Mouse (Mus musculus) hindbrain, embryonic 15.5 days (tissue): Measurements from ENCODE around the gene 1110017D15Rik. TPM values are rescaled to one million over a fixed set of nuclear protein-coding genes. Genes with fewer than 3 reads are reported as not detected.
"Not testable (repeated sequence)": the region's sequence is repeated elsewhere in the genome, so short reads cannot be mapped to it uniquely, and the experiment has no call there.

Experiments used
- ATAC-seq: fragments of 200-750 bp; cut with Nextera tagmentation; 2 replicates; pipeline ENCODE4 v1.8.0; 2017; ENCODE audit warnings: low read depth, moderate number of reproducible peaks, moderate TSS enrichment; ENCODE audit not compliant: low FRiP score
- H3K27ac ChIP-seq: fragments of 300-500 bp; sonication (generic); replicated peaks from 2 replicates; pipeline ENCODE4 v1.5.1; 2015; ENCODE audit warnings: mild to moderate bottlenecking, inconsistent platforms
- H3K27me3 ChIP-seq: fragments of 300-500 bp; sonication (generic); 2 replicates; pipeline ENCODE4 v1.6.1; 2015; ENCODE audit warnings: control low read depth, inconsistent platforms
- H3K36me3 ChIP-seq: fragments of 300-500 bp; sonication (generic); 2 replicates; pipeline ENCODE4 v1.6.1; 2015; ENCODE audit warnings: control low read depth, inconsistent platforms
- H3K4me1 ChIP-seq: fragments of 300-500 bp; sonication (generic); replicated peaks from 2 replicates; pipeline ENCODE4 v1.6.1; 2015; ENCODE audit warnings: control low read depth, inconsistent platforms
- H3K4me2 ChIP-seq: fragments of 300-500 bp; sonication (generic); 2 replicates; pipeline ENCODE4 v1.6.1; 2015; ENCODE audit warnings: moderate library complexity, mild to moderate bottlenecking, inconsistent platforms
- H3K4me3 ChIP-seq: fragments of 300-500 bp; sonication (generic); 2 replicates; pipeline ENCODE4 v1.5.1; 2015; ENCODE audit warnings: mild to moderate bottlenecking, inconsistent platforms
- H3K9ac ChIP-seq: fragments of 300-500 bp; sonication (generic); 2 replicates; pipeline ENCODE4 v1.6.1; 2015; ENCODE audit warnings: inconsistent platforms
- H3K9me3 ChIP-seq: fragments of 300-500 bp; sonication (generic); 2 replicates; pipeline ENCODE4 v1.6.1; 2016; ENCODE audit warnings: control low read depth, inconsistent platforms
- WGBS: fragments of 180-500 bp; shearing (Covaris S2); methylation state at CpG from one replicate; pipeline ENCODE4 v1.1.7; 2015; 5-methylcytosine and 5-hydroxymethylcytosine counted together
- polyA plus RNA-seq: library from polyadenylated mRNA; unstranded; fragments of >200 nt; fragmentation: Nextera tagmentation; extraction: Ambion mirVana; gene quantifications from 2 replicates; pipeline ENCODE4 v1.2.1, GENCODE M21; 2015

Gene 1110017D15Rik
- polyA plus RNA-seq, 1 experiment from 2014 or later = 19.3 TPM

DNA sequence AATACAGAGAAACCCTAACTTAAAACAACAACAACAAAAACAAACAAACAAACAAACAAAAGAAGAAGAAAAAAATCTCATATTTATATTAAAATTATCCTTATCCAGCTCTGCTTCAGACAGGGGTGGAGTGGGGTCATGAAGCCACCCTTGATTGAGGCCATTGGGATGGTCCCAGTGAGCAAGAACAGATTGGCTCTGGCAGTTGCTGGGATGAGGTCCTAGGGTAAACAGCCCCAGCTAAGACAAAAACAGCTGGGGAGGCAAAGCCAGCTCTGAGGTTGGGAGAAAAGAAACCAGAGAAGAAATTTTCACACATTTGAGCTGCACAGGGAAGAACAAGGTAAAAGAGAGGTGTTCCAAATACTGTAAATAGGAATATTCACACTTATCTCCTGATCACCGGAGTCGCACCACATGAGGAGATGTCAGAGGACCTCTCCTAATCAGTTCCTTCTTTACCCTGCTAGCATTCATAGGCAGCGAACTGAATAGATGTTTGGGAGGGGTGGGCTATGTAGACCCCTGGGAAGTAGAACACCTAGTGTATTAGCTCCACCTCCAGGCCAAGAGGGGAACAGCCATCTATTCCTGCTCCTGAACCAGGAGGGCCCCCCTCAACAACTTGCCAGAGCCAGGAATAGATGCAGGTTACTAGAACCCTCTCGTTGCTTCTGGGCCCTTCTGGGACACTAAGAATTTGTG is 38.2 kb downstream of the 1110017D15Rik start:
- ATAC-seq = no peak
- H3K4me2 ChIP-seq = no peak overlapping the region
- 64% methylated on average over 4 of the region's 4 CpGs for WGBS
- H3K9ac ChIP-seq = no peak overlapping the region
- H3K27me3 ChIP-seq = no peaks in the 10 kb centered on the region
- no peak overlapping the region for H3K4me3 ChIP-seq
- peaks cover 10% of the 10 kb centered on the region; the same call in 1 of the 2 replicates for H3K36me3 ChIP-seq
- H3K9me3 ChIP-seq = no peaks in the 10 kb centered on the region
- peaks cover 6% of the 10 kb centered on the region; the same call in 1 of the 2 replicates for H3K4me1 ChIP-seq
- no peak overlapping the region for H3K27ac ChIP-seq

DNA sequence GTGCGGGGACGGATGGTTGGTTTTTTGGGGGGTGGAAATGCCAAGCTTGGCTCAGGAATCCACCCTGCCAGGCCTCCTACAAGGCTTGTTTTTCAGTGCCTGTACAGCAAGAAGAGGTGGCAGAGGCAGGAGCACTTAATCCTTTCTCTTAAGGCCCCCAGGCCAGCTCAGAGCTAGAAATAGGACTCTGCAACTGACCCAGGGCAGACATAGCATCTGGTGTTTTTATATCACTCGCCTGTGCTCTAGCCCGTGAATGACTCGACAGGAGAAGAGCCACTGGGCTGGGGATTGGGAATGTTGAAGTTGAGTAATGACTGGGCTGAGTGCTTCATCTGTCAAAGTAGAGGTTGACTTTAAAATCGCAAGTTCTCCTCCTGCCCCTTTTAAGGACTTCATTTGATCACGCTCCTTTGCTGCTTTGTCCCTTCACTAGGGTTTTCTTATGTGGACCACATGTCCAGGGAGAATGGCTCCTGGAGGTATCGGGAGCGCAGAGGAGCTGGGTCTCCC is 39.4 kb downstream of the 1110017D15Rik start:
- H3K9ac ChIP-seq = no peak overlapping the region
- no peaks in the 10 kb centered on the region for H3K9me3 ChIP-seq
- H3K4me3 ChIP-seq = no peak overlapping the region
- H3K27ac ChIP-seq = no peak overlapping the region
- 85% methylated on average over 9 of the region's 9 CpGs for WGBS
- H3K4me1 ChIP-seq = peaks cover 6% of the 10 kb centered on the region; the same call in 1 of the 2 replicates
- no peak overlapping the region for H3K4me2 ChIP-seq
- H3K27me3 ChIP-seq = no peaks in the 10 kb centered on the region
- H3K36me3 ChIP-seq = peaks cover 10% of the 10 kb centered on the region; the same call in 1 of the 2 replicates
- ATAC-seq = no peak

DNA sequence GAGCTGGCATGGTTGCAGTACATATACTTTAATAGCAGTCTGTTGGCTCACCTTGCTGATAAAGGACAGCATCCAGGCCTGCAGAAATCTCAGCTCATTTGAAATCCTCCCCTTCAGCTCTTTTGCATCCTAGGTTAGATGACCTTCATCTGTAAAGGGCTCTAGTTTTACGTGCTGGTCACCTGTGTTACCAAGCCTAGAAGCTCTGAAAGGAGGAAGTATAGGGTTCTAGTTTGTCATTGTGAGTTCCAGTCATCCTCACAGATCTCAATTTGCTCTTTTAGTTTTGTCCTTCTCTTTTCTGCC is 45.8 kb downstream of the 1110017D15Rik start:
- Histone ChIP-seq H3K27ac (peak overlapping the region; percentile 66), H3K9ac (no peak overlapping the region)
- 93% methylated on average over 1 of the region's 1 CpGs for WGBS

DNA sequence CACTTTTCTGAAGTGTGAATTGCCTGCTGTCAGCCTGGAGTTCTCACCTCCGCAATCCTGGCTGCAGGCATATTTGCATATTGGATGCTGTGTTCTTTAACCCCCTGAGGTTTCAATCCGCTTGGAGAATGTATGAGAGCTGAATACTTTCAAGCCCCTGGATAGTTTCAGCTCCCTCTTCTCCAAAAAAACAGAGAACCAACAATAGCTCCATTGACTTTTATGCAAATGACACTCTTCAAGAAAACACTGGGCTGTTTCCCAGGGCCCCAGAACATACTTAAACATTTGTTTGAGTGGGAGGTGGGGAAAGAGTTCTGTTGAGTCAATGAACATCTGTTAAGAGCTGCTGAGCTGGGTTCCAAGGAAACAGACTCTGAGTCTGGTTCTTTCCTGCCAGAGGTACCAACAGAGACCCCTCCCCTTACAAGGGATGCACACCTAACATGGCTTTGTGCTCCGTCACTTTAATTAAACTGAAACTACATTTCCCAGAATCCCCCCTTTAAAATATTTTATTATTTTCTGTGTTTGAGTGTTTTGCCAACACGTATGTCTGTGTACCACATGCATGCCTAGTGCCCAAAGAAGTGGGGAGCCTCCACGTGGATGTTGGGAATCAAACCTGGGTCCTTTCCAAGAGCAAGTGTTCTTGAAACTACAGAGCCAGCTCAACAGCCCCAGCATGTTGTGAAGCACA is 46.3 kb downstream of the 1110017D15Rik start:
- Histone ChIP-seq H3K36me3 (no peaks in the 10 kb centered on the region), H3K9ac (no peak overlapping the region), H3K4me1 (peaks cover 23% of the 10 kb centered on the region), H3K27ac (peak overlapping the region; percentile 71), H3K9me3 (no peaks in the 10 kb centered on the region), H3K4me2 (no peak overlapping the region), H3K27me3 (no peaks in the 10 kb centered on the region), H3K4me3 (no peak overlapping the region)
- 24% methylated on average over 5 of the region's 5 CpGs for WGBS
- ATAC-seq = peak; percentile 72

More for the DNA sequence above, 45.8 kb downstream of the 1110017D15Rik start:
- Histone ChIP-seq H3K4me3 (no peak overlapping the region), H3K9me3 (no peaks in the 10 kb centered on the region), H3K36me3 (no peaks in the 10 kb centered on the region), H3K4me2 (no peak overlapping the region), H3K27me3 (no peaks in the 10 kb centered on the region), H3K4me1 (peaks cover 23% of the 10 kb centered on the region)
- no peak for ATAC-seq

DNA sequence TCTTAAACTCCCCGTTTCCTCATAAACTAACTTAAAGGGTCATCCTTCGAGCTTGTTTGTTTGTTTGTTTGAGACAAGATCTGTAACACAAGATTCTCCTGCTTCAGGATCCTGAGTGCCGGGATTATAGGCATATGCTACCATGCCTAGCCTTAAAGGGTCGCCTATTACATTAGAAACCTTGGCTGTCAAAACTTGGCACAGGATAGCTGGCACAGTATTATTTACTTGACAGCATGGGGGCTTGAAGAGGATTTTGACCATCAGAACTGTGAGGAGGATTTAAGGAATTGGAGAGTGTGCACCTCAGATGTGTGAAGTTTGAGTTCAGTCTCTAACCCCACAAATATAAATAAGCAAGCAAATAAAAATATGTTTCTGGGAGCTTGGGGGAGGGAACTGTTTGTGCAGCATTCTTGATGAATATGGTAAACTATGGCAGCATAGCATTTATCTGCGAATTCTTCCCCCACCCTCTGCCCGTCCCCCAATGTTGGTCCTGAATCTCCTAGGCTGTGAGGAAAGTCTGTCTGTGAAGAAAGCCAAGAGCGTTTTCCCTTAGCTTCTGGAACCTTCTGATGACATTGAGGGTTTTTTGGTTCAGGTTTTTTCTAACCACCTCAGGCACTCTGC is 47.0 kb downstream of the 1110017D15Rik start:
- no peaks in the 10 kb centered on the region for H3K9me3 ChIP-seq
- H3K4me3 ChIP-seq = no peak overlapping the region
- peak overlapping the region; percentile 71 for H3K27ac ChIP-seq
- no peak overlapping the region for H3K9ac ChIP-seq
- H3K4me2 ChIP-seq = no peak overlapping the region
- peaks cover 27% of the 10 kb centered on the region for H3K4me1 ChIP-seq
- no peaks in the 10 kb centered on the region for H3K36me3 ChIP-seq
- ATAC-seq = no peak
- no peaks in the 10 kb centered on the region for H3K27me3 ChIP-seq
- WGBS = 53% methylated on average over 7 of the region's 7 CpGs

DNA sequence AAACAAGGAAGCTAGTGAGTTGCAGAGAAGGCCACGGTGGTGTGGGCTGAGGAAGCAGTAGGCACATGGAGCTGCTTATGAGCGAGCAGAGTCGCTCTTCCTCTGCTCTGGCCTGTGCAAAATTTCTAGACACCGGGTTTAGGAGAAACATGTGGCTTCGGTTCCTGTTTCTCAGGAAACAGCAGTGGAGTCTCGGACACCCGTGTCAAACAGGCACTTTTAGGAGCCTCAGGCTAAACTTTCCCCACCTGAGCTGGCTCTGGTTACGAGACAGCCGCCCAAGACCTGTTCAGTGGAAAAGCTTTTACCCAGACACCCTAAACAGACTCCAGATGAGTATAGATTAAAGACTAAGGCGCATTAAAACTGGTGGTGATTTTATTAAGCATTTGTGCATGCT is 47.9 kb downstream of the 1110017D15Rik start:
- H3K9me3 ChIP-seq = no peaks in the 10 kb centered on the region

DNA sequence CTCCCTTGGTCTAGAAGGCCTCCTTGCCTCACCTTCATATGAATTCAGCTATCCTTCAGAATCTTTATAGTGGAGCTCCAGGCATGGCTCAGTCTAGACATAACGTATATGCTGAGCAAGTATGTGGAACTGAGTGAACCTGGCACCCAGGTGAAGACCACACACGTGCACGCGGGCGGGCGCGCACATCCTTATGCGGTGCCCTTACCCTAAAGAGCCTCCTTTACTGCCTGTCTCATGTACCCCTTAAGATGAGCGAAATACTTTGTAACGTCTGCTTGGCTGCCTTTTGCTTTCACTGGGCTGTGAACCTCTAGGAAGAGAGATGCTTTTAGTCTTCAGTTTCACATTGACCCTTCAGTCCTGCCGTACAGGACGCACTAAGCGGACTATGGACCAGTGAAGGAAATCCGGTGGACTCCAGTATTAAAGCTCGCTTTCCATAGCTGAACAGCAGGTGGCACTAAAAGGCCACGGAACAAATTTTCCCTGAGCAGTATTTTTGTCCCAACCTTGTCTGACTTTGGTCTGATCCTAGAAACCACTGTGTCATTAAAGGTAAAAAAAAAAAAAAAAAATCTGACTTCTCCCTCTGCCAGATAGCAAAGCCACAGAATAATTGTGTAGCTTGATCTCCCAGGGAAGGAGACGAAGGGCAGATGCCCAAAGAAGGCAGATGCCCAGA is 48.6 kb downstream of the 1110017D15Rik start:
- WGBS = 52% methylated on average over 17 of the region's 17 CpGs
- Histone ChIP-seq H3K27ac (no peak overlapping the region), H3K27me3 (no peaks in the 10 kb centered on the region), H3K4me2 (no peak overlapping the region), H3K36me3 (no peaks in the 10 kb centered on the region), H3K9ac (no peak overlapping the region), H3K4me1 (peaks cover 32% of the 10 kb centered on the region), H3K4me3 (no peak overlapping the region), H3K9me3 (no peaks in the 10 kb centered on the region)
- no peak for ATAC-seq

More for the DNA sequence above, 47.9 kb downstream of the 1110017D15Rik start:
- Histone ChIP-seq H3K4me3 (no peak overlapping the region), H3K27ac (no peak overlapping the region), H3K4me2 (no peak overlapping the region), H3K36me3 (no peaks in the 10 kb centered on the region), H3K27me3 (no peaks in the 10 kb centered on the region), H3K4me1 (peaks cover 27% of the 10 kb centered on the region), H3K9ac (no peak overlapping the region)
- ATAC-seq = no peak
- WGBS = 76% methylated on average over 10 of the region's 10 CpGs

DNA sequence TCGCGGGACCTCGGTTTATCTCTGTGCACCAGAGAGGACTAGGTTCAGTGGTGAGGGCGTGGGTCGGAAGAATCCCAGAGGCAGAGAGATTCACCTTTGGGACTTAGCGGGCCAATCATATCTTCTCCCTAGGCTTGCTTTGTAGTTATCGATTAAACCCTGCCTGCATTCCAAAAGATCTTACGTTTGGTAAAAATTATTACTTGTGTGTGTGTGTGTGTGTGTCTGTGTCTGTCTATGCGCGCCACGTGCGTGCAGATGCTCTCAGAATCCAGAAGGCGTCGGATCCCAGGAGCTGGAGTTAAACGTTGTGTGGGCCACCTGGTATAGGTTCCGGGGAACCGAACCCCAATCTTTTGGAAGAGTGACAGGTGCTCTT is 51.9 kb downstream of the 1110017D15Rik start:
- Histone ChIP-seq H3K4me3 (peak overlapping the region; percentile 65), H3K27me3 (no peaks in the 10 kb centered on the region), H3K9ac (peak overlapping the region; percentile 75), H3K4me1 (peaks cover 25% of the 10 kb centered on the region), H3K4me2 (peak overlapping the region; percentile 55), H3K36me3 (no peaks in the 10 kb centered on the region), H3K27ac (peak overlapping the region; percentile 86), H3K9me3 (no peaks in the 10 kb centered on the region)
- WGBS = 4% methylated on average over 17 of the region's 17 CpGs
- ATAC-seq = peak; percentile 10; the same call in 1 of the 2 replicates

DNA sequence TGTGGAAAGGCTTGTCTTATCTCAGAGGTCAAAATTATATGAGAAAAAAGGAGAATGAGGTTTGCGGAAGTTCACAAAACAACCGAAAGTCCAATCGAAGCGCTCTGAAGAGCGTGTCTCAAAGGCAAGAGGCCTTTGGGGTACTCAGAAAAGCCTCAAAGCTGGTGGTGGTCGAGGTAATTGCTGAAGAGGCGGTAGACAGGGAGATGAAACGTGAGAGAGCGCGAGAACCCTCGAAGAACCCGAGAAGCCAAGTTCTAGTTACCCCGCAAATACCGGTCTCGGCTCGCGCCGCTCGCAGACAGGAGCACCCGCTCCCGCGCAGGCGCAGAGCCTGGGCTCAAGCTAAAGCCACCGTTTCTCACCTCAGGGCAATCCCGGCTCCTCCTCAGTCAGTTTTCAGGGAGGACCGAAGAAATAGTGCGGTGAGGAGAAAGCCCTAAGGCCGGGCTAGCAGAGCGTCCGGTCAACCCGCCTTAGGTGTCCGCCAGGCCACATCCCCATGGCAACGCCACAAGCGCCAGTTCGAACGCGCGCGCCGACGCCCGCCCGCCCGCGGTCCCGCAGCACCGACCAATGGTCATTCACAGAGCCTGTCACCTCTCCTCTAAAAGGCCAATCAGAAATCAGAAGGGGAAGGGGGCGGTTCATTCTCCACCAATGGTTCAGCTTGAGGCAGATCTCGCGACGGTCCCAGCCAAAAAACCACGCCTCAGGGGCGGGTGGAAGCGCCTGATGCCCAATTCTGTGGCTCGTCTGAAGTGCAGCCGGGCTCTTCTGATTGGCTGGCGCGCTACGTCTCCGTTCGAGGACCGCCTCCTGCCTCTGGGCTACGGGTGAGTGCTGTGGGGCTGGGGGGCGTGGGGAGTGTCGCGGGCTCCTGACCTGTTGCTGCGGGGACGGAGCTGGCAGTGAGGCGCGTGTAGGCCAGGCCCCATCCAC is 52.5 kb downstream of the 1110017D15Rik start, which contains the start of the genes Kif24 and Nudt2:
Kif24 (minus strand) TSS at position 543 of the 942 bp plus-strand sequence.
Nudt2 (plus strand) TSS at position 807 of the 942 bp plus-strand sequence.
- Histone ChIP-seq H3K27me3 (no peaks in the 10 kb centered on the region), H3K4me2 (peak within 1 kb of the TSS; percentile 72), H3K4me1 (peaks cover 21% of the 10 kb centered on the region), H3K9ac (peak within 1 kb of the TSS; percentile 75), H3K4me3 (peak within 1 kb of the TSS; percentile 65), H3K36me3 (no peaks in the 10 kb centered on the region), H3K9me3 (no peaks in the 10 kb centered on the region), H3K27ac (peak within 1 kb of the TSS; percentile 86)
- WGBS = under 1% methylated on average over 70 of the region's 70 CpGs
- ATAC-seq = peak; percentile 99

DNA sequence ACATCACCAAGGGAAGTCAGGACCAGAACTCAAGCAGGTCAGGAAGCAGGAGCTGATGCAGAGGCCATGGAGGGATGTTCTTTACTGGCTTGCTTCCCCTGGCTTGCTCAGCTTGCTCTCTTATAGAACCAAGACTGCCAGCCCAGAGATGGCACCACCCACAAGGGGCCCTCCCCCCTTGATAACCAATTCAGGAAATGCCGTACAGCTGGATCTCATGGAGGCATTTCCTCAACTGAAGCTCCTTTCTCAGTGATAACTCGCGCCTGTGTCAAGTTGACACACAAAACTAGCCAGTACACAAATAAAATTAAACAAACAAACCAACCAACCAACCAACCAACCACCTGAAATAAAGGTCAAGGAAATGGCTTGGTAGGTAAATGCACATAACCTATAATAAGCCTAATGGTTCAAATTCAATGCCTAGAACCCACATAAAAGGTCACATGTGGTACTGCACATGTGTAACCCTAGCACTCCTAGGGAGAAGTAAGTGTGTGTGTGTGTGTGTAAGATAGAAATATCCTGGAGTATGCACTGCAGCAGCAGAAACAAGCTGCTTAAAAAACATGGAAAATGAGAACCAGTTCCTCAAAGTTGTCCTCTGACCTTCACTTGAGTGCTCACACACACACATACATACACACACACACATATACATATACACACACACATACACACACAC is 53.9 kb downstream of the 1110017D15Rik start:
- H3K9ac ChIP-seq, H3K27me3 ChIP-seq, ATAC-seq, H3K27ac ChIP-seq, H3K36me3 ChIP-seq, H3K9me3 ChIP-seq: not testable (repeated sequence)
- peaks cover 14% of the 10 kb centered on the region for H3K4me1 ChIP-seq
- 74% methylated on average over 3 of the region's 3 CpGs for WGBS
- peak overlapping the region; percentile 72 for H3K4me2 ChIP-seq
- H3K4me3 ChIP-seq = peak overlapping the region; percentile 65; the same call in 1 of the 2 replicates
